Mouse (Mus musculus) cerebellum, adult 2 months (tissue): ENCODE results near the gene Gng7. TPM values are rescaled to one million over a fixed set of nuclear protein-coding genes. Genes with fewer than 3 reads are reported as not detected.

ENCODE experiments used
- DNase-seq, 2 experiments: peaks; one replicate each; pipeline ENCODE4 v3.0.0; 2021
- H3K27ac ChIP-seq: fragments of 200-500 bp; 2 replicates; pipeline ENCODE4 v1.5.1; 2012; ENCODE audit warnings: low read length, control low read depth, inconsistent platforms; ENCODE audit not compliant: insufficient read depth
- H3K27me3 ChIP-seq: fragments of 200-500 bp; 2 replicates; pipeline ENCODE4 v1.6.1; 2012; ENCODE audit warnings: inconsistent platforms, mild to moderate bottlenecking, low read length, moderate library complexity; ENCODE audit not compliant: control insufficient read depth, insufficient read depth
- H3K4me1 ChIP-seq: fragments of 200-500 bp; 2 replicates; pipeline ENCODE4 v1.6.1; 2011; ENCODE audit warnings: low read length; ENCODE audit not compliant: control insufficient read depth, insufficient read depth
- H3K4me3 ChIP-seq: fragments of 200-500 bp; replicated peaks from 2 replicates; pipeline ENCODE3; 2011; ENCODE audit warnings: mild to moderate bottlenecking, low read depth, low read length, control low read depth; ENCODE audit not compliant: insufficient read depth
- CTCF ChIP-seq: fragments of 200-500 bp; IDR thresholded peaks from 2 replicates; pipeline ENCODE4 v1.5.1; 2011; ENCODE audit warnings: low read depth, mild to moderate bottlenecking, control low read depth, low read length, moderate library complexity, borderline replicate concordance; ENCODE audit not compliant: insufficient read depth
- POLR2A ChIP-seq: fragments of 200-500 bp; IDR thresholded peaks from 2 replicates; pipeline ENCODE4 v1.6.1; 2011; ENCODE audit warnings: low read length, control low read depth, borderline replicate concordance; ENCODE audit not compliant: insufficient read depth
- WGBS: fragments of 180-500 bp; shearing (Covaris S2); methylation state at CpG from one replicate; pipeline ENCODE4 v1.1.7; 2018; 5-methylcytosine and 5-hydroxymethylcytosine counted together
- polyA plus RNA-seq: library from polyadenylated mRNA; depleted of rRNA; stranded (reverse); fragments of >200 nt; gene quantifications from 2 replicates; pipeline ENCODE4 v1.2.3, GENCODE M21; 2012

The Gng7 gene
- polyA plus RNA-seq, 1 experiment = 23.0 TPM

DNA sequence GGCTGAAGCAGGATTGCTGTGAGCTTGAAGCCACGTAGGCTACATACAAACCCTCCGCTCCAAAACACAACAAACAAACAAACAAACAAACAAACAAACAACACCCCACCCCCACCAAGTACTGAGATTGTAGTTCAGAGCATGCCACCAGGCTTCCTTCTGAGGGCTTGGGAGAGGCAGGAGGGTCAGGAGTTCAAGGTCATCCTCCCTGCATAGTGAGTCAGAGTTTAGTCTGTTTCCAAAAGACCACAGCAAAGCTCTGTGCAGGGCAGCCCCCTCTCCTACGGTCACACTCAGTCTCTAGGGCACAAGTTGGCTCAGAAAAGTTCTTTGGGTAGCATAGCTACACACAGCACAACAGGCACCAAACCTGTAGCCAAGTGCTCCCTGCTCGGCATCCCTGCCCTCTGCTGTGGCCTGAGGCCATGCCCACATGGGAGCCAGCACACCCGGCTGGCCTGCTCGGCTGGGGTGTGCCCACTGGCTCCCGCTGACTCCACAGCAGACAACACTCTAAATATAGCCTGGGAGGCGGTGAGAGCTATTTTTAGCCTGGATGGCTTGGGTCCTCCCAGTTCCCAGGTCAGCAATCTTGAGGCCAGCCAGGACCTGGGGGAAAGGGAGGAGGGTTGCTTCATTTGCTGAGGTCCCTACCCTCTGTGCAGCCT lies 74.3 kb downstream of the Gng7 start:
- TF ChIP-seq CTCF (no peak), POLR2A (no peak)
- Histone ChIP-seq H3K27ac (no peak overlapping the region), H3K4me3 (peak overlapping the region; percentile 28), H3K27me3 (no peaks in the 10 kb centered on the region), H3K4me1 (peaks cover 34% of the 10 kb centered on the region)
- peak; percentile 48 to 64 for DNase-seq
- 18% methylated on average over 8 of the region's 8 CpGs for WGBS

DNA sequence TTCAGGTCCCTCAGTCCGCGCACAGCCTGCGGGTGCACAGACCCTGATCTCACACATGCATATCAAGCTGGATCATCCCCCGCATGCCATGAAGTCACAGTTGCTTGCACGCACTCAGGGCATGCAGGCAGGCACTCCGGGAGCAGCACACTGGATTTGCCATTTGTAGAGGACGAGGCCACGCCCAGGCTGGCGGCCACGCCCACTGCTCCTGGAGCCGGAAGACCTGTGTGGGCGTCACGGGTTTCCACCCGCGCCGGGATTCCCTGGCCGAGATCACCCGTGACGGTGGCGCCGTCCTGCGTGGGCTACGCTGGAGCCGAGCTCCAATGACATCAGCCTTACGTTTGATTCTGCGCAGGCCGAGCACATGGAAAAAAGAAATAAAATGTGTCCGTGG lies 75.1 kb downstream of the Gng7 start:
- peak overlapping the region; percentile 28 for H3K4me3 ChIP-seq
- 4% methylated on average over 28 of the region's 28 CpGs for WGBS
- no peak overlapping the region for H3K27ac ChIP-seq
- 0 out of 2 replicates have a peak, but pooled peaks have one; percentile 32 for TF ChIP-seq POLR2A
- TF ChIP-seq CTCF = no peak
- no peaks in the 10 kb centered on the region for H3K27me3 ChIP-seq
- H3K4me1 ChIP-seq = peaks cover 34% of the 10 kb centered on the region
- peak; percentile 76 to 80 for DNase-seq

- 43% methylated on average over 15 of the region's 15 CpGs for WGBS
- H3K27me3 ChIP-seq = no peaks in the 10 kb centered on the region
- no peak overlapping the region for H3K4me3 ChIP-seq
- H3K27ac ChIP-seq = no peak overlapping the region
- DNase-seq = no peak
- peaks cover 34% of the 10 kb centered on the region for H3K4me1 ChIP-seq
- TF ChIP-seq POLR2A (no peak), CTCF (no peak)
Measured at GRCm38 (mm10) chr10:80938831-80939550, 75.8 kb downstream of the Gng7 start.

DNA sequence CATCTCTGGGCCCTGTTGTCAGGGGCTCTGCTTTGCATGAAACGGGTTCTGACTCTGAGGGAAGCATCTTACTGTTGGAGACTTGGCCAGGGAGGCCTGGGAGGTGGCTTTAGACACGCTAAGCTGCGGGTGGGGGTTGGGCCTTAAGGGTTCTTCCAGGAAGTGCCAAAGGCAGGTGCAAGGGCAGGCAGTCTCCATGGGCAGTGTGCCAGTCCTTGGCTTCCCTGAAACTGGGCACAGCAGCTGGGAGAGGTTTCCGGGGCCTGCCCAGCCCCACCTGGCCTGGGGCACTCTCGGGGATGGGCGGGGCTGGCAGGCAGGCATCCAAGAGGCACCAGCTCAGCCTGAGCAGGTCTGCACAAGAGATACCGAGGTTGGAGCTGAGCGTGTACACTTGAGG lies 77.1 kb downstream of the Gng7 start:
- no peak for TF ChIP-seq CTCF
- no peak for TF ChIP-seq POLR2A
- WGBS = 23% methylated on average over 8 of the region's 8 CpGs
- Histone ChIP-seq H3K27ac (no peak overlapping the region), H3K27me3 (no peaks in the 10 kb centered on the region), H3K4me1 (peaks cover 43% of the 10 kb centered on the region), H3K4me3 (no peak overlapping the region)
- peak in 1 of 2 experiments; percentile 30 for DNase-seq

GRCm38 (mm10) chr10:80936810-80937164 lies 78.0 kb downstream of the Gng7 start:
- Histone ChIP-seq H3K4me1 (peaks cover 48% of the 10 kb centered on the region), H3K27me3 (no peaks in the 10 kb centered on the region), H3K27ac (no peak overlapping the region), H3K4me3 (no peak overlapping the region)
- DNase-seq = no peak
- 24% methylated on average over 6 of the region's 6 CpGs for WGBS
- TF ChIP-seq POLR2A (no peak), CTCF (no peak)

- peak; percentile 70 to 71 for DNase-seq
- 6% methylated on average over 37 of the region's 37 CpGs for WGBS
- no peaks in the 10 kb centered on the region for H3K27me3 ChIP-seq
- no peak for TF ChIP-seq POLR2A
- no peak for TF ChIP-seq CTCF
- H3K27ac ChIP-seq = no peak overlapping the region
- peaks cover 50% of the 10 kb centered on the region for H3K4me1 ChIP-seq
- H3K4me3 ChIP-seq = no peak overlapping the region
Measured at GRCm38 (mm10) chr10:80936135-80936809, 78.5 kb downstream of the Gng7 start.

DNA sequence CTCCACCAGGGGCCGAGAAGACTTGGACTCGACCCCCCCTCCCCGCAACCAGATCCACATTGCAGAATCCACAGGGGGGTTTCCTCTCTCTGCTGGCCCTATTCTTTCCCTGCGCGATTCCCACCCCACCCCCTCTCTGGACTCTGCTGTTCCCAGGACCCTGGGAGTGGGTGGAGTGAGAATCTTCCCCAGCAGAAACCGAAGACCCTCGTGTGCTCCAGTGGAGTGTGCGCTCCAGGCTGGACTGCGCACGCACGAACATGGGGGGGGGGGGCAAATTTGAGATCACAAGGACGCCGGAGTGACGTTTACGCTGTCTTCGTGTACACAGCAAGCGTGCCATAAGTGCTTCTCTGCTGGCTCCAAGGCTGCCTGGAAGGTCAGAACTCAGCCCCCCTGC lies 79.0 kb downstream of the Gng7 start:
- no peak for DNase-seq
- no peak overlapping the region for H3K4me3 ChIP-seq
- WGBS = 17% methylated on average over 17 of the region's 17 CpGs
- H3K27me3 ChIP-seq = no peaks in the 10 kb centered on the region
- H3K27ac ChIP-seq = no peak overlapping the region
- TF ChIP-seq CTCF = no peak
- no peak for TF ChIP-seq POLR2A
- peaks cover 47% of the 10 kb centered on the region for H3K4me1 ChIP-seq
